Mouse (Mus musculus) forebrain, embryonic 16.5 days (tissue): Measurements from ENCODE around the gene Nek5. TPM values are rescaled to one million over a fixed set of nuclear protein-coding genes. Genes with fewer than 3 reads are reported as not detected.

Experiments
- ATAC-seq: fragments of 200-750 bp; cut with Nextera tagmentation; 2 replicates; pipeline ENCODE4 v1.8.0; 2017; ENCODE audit warnings: mild to moderate bottlenecking, moderate library complexity
- H3K27ac ChIP-seq: fragments of 300-500 bp; sonication (generic); 2 replicates; pipeline ENCODE4 v1.5.1; 2014; ENCODE audit warnings: low read length, control low read depth
- H3K27me3 ChIP-seq: fragments of 300-500 bp; sonication (generic); replicated peaks from 2 replicates; pipeline ENCODE4 v1.6.1; 2014; ENCODE audit warnings: low read length; ENCODE audit not compliant: control insufficient read depth, insufficient read depth
- H3K36me3 ChIP-seq: fragments of 300-500 bp; sonication (generic); 2 replicates; pipeline ENCODE4 v1.6.1; 2014; ENCODE audit not compliant: control insufficient read depth, insufficient read depth
- H3K4me1 ChIP-seq: fragments of 300-500 bp; sonication (generic); replicated peaks from 2 replicates; pipeline ENCODE4 v1.6.1; 2014; ENCODE audit warnings: low read length; ENCODE audit not compliant: control insufficient read depth, insufficient read depth
- H3K4me2 ChIP-seq: fragments of 300-500 bp; sonication (generic); 2 replicates; pipeline ENCODE4 v1.6.1; 2014; ENCODE audit warnings: mild to moderate bottlenecking, low read length, control low read depth
- H3K4me3 ChIP-seq: fragments of 300-500 bp; sonication (generic); replicated peaks from 2 replicates; pipeline ENCODE4 v1.5.1; 2014; ENCODE audit warnings: mild to moderate bottlenecking, low read length, control low read depth
- H3K9ac ChIP-seq: fragments of 300-500 bp; sonication (generic); replicated peaks from 2 replicates; pipeline ENCODE4 v1.6.1; 2014; ENCODE audit warnings: low read depth, low read length, control low read depth
- H3K9me3 ChIP-seq: fragments of 300-500 bp; sonication (generic); 2 replicates; pipeline ENCODE4 v1.6.1; 2016; ENCODE audit warnings: low read length; ENCODE audit not compliant: control insufficient read depth
- WGBS: fragments of 180-500 bp; shearing (Covaris S2); extraction: QIAGEN DNeasy Blood & Tissue Kit; methylation state at CpG from one replicate; pipeline ENCODE4 v1.1.7; 2014; 5-methylcytosine and 5-hydroxymethylcytosine counted together
- polyA plus RNA-seq: library from polyadenylated mRNA; unstranded; fragments of >200 nt; fragmentation: Nextera tagmentation; extraction: Ambion mirVana; gene quantifications from 2 replicates; pipeline ENCODE4 v1.2.1, GENCODE M21; 2015

Nek5 gene
- polyA plus RNA-seq, 1 experiment from 2014 or later = 0.32 TPM

- Histone ChIP-seq H3K27ac (no peak overlapping the region), H3K4me3 (no peak overlapping the region), H3K9ac (no peak overlapping the region), H3K36me3 (no peaks in the 10 kb centered on the region; the same call in 1 of the 2 replicates), H3K27me3 (peaks cover 3% of the 10 kb centered on the region; the same call in 1 of the 2 replicates), H3K4me2 (no peak overlapping the region), H3K9me3 (no peaks in the 10 kb centered on the region), H3K4me1 (peaks cover 11% of the 10 kb centered on the region)
- 78% methylated on average over 9 of the region's 9 CpGs for WGBS
- no peak for ATAC-seq
These were observed 66.5 kb downstream of the Nek5 start for GRCm38 (mm10) chr8:22058368-22058767.

GRCm38 (mm10) chr8:22056850-22057249 is 68.0 kb downstream of the Nek5 start:
- Histone ChIP-seq H3K9ac (no peak overlapping the region), H3K36me3 (no peaks in the 10 kb centered on the region), H3K27me3 (peaks cover 3% of the 10 kb centered on the region; the same call in 1 of the 2 replicates), H3K4me2 (no peak overlapping the region), H3K4me1 (peaks cover 9% of the 10 kb centered on the region), H3K9me3 (no peaks in the 10 kb centered on the region), H3K4me3 (no peak overlapping the region), H3K27ac (no peak overlapping the region)
- 87% methylated on average over 3 of the region's 3 CpGs for WGBS
- ATAC-seq = no peak

DNA sequence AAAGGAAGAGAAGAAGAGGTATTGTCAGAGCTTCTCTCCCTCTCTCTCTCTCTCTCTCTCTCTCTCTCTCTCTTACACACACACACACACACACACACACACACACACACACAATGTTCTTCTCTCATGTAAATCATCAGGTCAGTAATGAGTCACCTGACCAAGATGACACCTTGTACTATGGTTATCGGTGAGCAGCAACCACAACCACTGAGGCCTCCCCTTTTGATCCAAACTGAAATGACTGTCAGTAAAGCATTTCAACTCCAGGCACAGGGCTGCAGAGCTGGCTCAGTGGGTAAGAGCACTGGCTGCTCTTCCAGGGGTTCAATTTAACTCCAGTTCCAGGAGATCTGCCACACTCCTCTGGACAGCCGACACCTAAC is 69.4 kb downstream of the Nek5 start:
- H3K27me3 ChIP-seq = peaks cover 3% of the 10 kb centered on the region; the same call in 1 of the 2 replicates
- no peak for ATAC-seq
- peaks cover 5% of the 10 kb centered on the region for H3K4me1 ChIP-seq
- no peak overlapping the region for H3K4me3 ChIP-seq
- no peaks in the 10 kb centered on the region for H3K9me3 ChIP-seq
- no peak overlapping the region for H3K4me2 ChIP-seq
- H3K36me3 ChIP-seq = no peaks in the 10 kb centered on the region
- 98% methylated on average over 2 of the region's 2 CpGs for WGBS
- H3K9ac ChIP-seq = no peak overlapping the region
- no peak overlapping the region for H3K27ac ChIP-seq

- Histone ChIP-seq H3K36me3 (no peaks in the 10 kb centered on the region), H3K9me3 (no peaks in the 10 kb centered on the region), H3K27me3 (peaks cover 3% of the 10 kb centered on the region; the same call in 1 of the 2 replicates), H3K9ac (no peak overlapping the region), H3K4me2 (no peak overlapping the region), H3K27ac (no peak overlapping the region), H3K4me1 (peaks cover 5% of the 10 kb centered on the region), H3K4me3 (no peak overlapping the region)
- 93% methylated on average over 12 of the region's 12 CpGs for WGBS
- ATAC-seq = no peak
These were observed 70.0 kb downstream of the Nek5 start for GRCm38 (mm10) chr8:22054674-22055491.

GRCm38 (mm10) chr8:22047699-22048464 is 77.0 kb downstream of the Nek5 start:
- Histone ChIP-seq H3K4me1 (no peaks in the 10 kb centered on the region), H3K27ac (no peak overlapping the region), H3K4me2 (no peak overlapping the region), H3K4me3 (no peak overlapping the region), H3K36me3 (no peaks in the 10 kb centered on the region), H3K9me3 (no peaks in the 10 kb centered on the region), H3K27me3 (no peaks in the 10 kb centered on the region), H3K9ac (no peak overlapping the region)
- ATAC-seq = 0 out of 2 replicates have a peak, but pooled peaks have one; percentile 49
- WGBS = 66% methylated on average over 2 of the region's 2 CpGs

DNA sequence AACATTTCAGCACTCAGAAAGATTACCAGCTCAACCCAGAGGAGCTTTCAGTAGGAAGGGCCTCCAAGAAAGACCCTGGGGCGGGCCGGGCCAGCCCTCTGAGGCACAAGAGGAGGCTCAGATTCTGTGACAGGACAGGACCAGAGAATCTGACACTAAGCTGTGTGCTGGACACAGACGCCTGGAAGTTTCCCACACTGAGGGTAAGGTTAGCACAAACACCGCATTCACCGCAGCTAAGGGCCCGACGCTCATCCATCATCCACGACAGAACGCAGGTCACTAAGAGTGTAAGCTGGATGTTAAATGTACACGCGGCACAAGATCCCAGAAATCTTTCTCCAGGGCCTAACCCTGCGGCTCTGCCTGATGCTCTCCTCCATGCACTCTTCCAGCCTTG is 81.1 kb downstream of the Nek5 start:
- ATAC-seq = no peak
- Histone ChIP-seq H3K27me3 (no peaks in the 10 kb centered on the region), H3K36me3 (no peaks in the 10 kb centered on the region), H3K9me3 (no peaks in the 10 kb centered on the region), H3K4me1 (no peaks in the 10 kb centered on the region), H3K4me2 (no peak overlapping the region), H3K27ac (no peak overlapping the region), H3K9ac (no peak overlapping the region), H3K4me3 (no peak overlapping the region)
- whole genome bisulfite sequencing = 77% methylated on average over 12 of the region's 12 CpGs

- Histone ChIP-seq H3K4me2 (no peak overlapping the region), H3K9ac (no peak overlapping the region), H3K4me1 (no peaks in the 10 kb centered on the region), H3K9me3 (no peaks in the 10 kb centered on the region), H3K27me3 (no peaks in the 10 kb centered on the region), H3K27ac (no peak overlapping the region), H3K4me3 (no peak overlapping the region), H3K36me3 (no peaks in the 10 kb centered on the region)
- 84% methylated on average over 3 of the region's 3 CpGs for WGBS
- no peak for ATAC-seq
These were observed 82.3 kb downstream of the Nek5 start for GRCm38 (mm10) chr8:22042515-22042914.

- Histone ChIP-seq H3K27ac (no peak overlapping the region), H3K4me3 (no peak overlapping the region), H3K36me3 (no peaks in the 10 kb centered on the region), H3K9me3 (no peaks in the 10 kb centered on the region), H3K27me3 (no peaks in the 10 kb centered on the region), H3K9ac (no peak overlapping the region), H3K4me1 (no peaks in the 10 kb centered on the region), H3K4me2 (no peak overlapping the region)
- WGBS = 30% methylated on average over 6 of the region's 6 CpGs
- ATAC-seq = no peak
These were observed 84.7 kb downstream of the Nek5 start for GRCm38 (mm10) chr8:22040153-22040509.

DNA sequence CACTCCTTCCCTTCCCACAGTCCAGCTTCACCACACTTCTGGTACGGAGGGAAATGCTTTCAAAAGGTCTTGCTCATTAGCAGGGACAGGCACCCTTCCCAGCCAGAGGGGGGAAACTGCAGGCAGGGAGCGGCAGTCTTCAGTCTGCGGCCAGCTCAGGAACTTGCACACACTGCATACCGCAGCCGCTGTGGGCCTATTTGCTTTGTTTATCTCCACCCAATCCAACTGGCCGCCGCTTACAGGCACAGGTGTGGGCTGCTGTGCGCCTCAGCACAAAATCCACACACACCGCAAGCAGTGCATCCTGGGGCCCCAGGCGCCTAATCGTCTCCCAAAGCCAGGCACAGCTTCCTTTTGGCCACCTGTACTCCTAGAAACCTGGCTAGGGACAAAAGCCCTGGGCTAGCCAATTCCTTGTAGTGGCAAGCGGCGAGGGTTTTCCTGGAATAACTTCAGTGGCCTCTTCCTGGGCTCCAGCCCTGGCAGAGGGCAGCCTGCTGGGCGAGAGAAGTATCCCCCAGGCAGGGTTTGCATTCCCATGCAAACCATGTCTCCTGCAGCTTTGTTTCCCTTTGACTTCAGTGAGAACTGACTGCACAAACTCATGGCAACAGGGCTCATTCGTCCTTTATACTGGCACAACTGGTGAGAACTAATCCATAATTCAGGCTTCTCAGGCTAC is 85.2 kb downstream of the Nek5 start:
- Histone ChIP-seq H3K4me1 (no peaks in the 10 kb centered on the region), H3K27ac (no peak overlapping the region), H3K4me2 (no peak overlapping the region), H3K36me3 (no peaks in the 10 kb centered on the region), H3K9ac (no peak overlapping the region), H3K27me3 (no peaks in the 10 kb centered on the region), H3K4me3 (no peak overlapping the region), H3K9me3 (no peaks in the 10 kb centered on the region)
- WGBS = 6% methylated on average over 15 of the region's 15 CpGs
- ATAC-seq = no peak
